Mouse (Mus musculus) heart, adult 2 months (tissue): ENCODE results near the gene Pgpep1l. TPM values are rescaled to one million over a fixed set of nuclear protein-coding genes. Genes with fewer than 3 reads are reported as not detected.

Source experiments
- DNase-seq, 2 experiments: peaks; one replicate each; pipeline ENCODE4 v3.0.0; 2021
- H3K27ac ChIP-seq: fragments of 200-600 bp; 2 replicates; pipeline ENCODE4 v1.8.1; 2022
- H3K27me3 ChIP-seq: fragments of 200-500 bp; 2 replicates; pipeline ENCODE4 v1.6.1; 2012; ENCODE audit warnings: mild to moderate bottlenecking, low read length, inconsistent platforms, mixed read lengths; ENCODE audit not compliant: control insufficient read depth, insufficient read depth
- H3K36me3 ChIP-seq: fragments of 200-500 bp; 2 replicates; pipeline ENCODE4 v1.6.1; 2012; ENCODE audit warnings: low read length, inconsistent platforms; ENCODE audit not compliant: control insufficient read depth, insufficient read depth
- H3K4me1 ChIP-seq: fragments of 200-500 bp; 2 replicates; pipeline ENCODE4 v1.6.1; 2011; ENCODE audit warnings: low read length; ENCODE audit not compliant: control insufficient read depth, insufficient read depth
- H3K4me3 ChIP-seq: fragments of 200-600 bp; 2 replicates; pipeline ENCODE4 v1.8.1; 2022
- H3K79me2 ChIP-seq: fragments of 200-500 bp; replicated peaks from 2 replicates; pipeline ENCODE4 v1.6.1; 2012; ENCODE audit warnings: mild to moderate bottlenecking, inconsistent platforms, low read length, moderate library complexity, mixed read lengths; ENCODE audit not compliant: control insufficient read depth, insufficient read depth
- H3K9ac ChIP-seq: fragments of 200-500 bp; 2 replicates; pipeline ENCODE4 v1.6.1; 2012; ENCODE audit warnings: low read depth, mild to moderate bottlenecking, control low read depth, inconsistent platforms, low read length, mixed read lengths
- CTCF ChIP-seq: fragments of 200-600 bp; IDR thresholded peaks from 2 replicates; pipeline ENCODE4 v1.8.1; 2022; ENCODE audit warnings: antibody characterized with exemption, mild to moderate bottlenecking, moderate library complexity
- EP300 ChIP-seq: fragments of 200-500 bp; IDR thresholded peaks from 2 replicates; pipeline ENCODE4 v1.6.1; 2011; ENCODE audit warnings: low read depth, low read length, control low read depth; ENCODE audit not compliant: insufficient read depth
- POLR2A ChIP-seq: fragments of 200-500 bp; IDR thresholded peaks from 2 replicates; pipeline ENCODE4 v1.6.1; 2011; ENCODE audit warnings: mild to moderate bottlenecking, low read depth, low read length, control low read depth; ENCODE audit not compliant: insufficient read depth
- WGBS: fragments of 180-500 bp; shearing (Covaris S2); methylation state at CpG from one replicate; pipeline ENCODE4 v1.1.7; 2018; 5-methylcytosine and 5-hydroxymethylcytosine counted together
- intact Hi-C: fragments of 180-260 bp; cut with DNase I; formaldehyde crosslinking; loops from one replicate; pipeline ENCODE4 v1.15.1; 2025
- polyA plus RNA-seq: library from polyadenylated mRNA; depleted of rRNA; stranded (reverse); fragments of >200 nt; gene quantifications from 2 replicates; pipeline ENCODE4 v1.2.3, GENCODE M21; 2012
- total RNA-seq, 2 experiments: library from RNA; stranded (reverse); gene quantifications; 2 replicates each; pipeline ENCODE4 v1.2.3; 2021

Pgpep1l gene
- total and polyA plus RNA-seq, 3 experiments: 0.12 TPM; not detected in 2

DNA sequence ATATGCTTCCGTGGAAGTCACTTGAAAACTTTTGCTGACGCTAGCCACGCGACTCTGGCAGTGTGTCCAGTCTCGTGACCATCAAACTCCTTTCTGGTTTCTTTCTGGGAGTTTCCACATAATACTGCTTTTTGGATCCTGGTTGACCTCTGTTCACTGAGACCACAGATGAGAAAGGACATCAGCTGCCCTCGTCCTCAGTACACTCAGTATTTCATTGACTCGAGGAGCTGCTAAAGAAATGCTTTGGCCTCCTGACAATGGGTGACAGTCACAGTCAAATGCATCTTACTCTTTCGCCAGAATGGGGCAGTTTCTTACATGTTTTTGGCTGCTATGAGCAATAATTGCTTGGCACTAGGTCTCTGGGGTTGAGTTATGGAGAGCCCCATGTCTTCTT is 17.8 kb downstream of the Pgpep1l start:
- no peaks in the 10 kb centered on the region for H3K4me1 ChIP-seq
- H3K27ac ChIP-seq: no peak overlapping the region
- TF ChIP-seq EP300 (no peak), CTCF (no peak), POLR2A (no peak)
- DNase-seq: no peak
- 90% methylated on average over 8 of the region's 8 CpGs for WGBS
- H3K9ac ChIP-seq: no peak overlapping the region
- H3K36me3 ChIP-seq: no peaks in the 10 kb centered on the region
- intact Hi-C loops: no loop called here
- no peaks in the 10 kb centered on the region for H3K79me2 ChIP-seq
- H3K27me3 ChIP-seq: no peaks in the 10 kb centered on the region
- no peak overlapping the region for H3K4me3 ChIP-seq

GRCm38 (mm10) chr7:68245681-68246080 is 18.4 kb downstream of the Pgpep1l start:
- Histone ChIP-seq H3K4me3 (no peak overlapping the region), H3K9ac (no peak overlapping the region), H3K79me2 (no peaks in the 10 kb centered on the region), H3K4me1 (no peaks in the 10 kb centered on the region), H3K36me3 (no peaks in the 10 kb centered on the region), H3K27me3 (no peaks in the 10 kb centered on the region), H3K27ac (no peak overlapping the region)
- DNase-seq: no peak
- no peak for TF ChIP-seq POLR2A
- no peak for TF ChIP-seq CTCF
- no peak for TF ChIP-seq EP300
- WGBS: 62% methylated on average over 4 of the region's 4 CpGs
- intact Hi-C loops: no loop called here

DNA sequence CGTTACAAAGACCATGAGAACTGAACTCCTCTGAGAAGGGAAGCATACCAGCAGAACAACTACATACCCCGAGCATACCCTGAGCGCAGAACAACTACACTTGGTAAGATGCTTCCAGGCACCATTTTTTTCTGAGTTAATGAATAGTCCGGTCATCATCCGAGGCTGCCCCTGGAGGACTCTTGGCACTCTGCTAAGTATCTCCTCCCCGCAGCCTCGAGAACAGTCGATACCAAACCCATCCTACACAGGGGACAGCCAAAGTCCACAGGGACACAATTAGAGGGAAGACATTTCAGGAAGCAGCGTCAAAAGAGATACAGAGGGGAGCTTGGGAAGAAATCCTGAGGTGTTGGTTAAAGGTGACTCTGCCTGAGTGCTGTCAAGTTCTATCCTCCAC is 22.8 kb downstream of the Pgpep1l start:
- Histone ChIP-seq H3K27ac (no peak overlapping the region), H3K4me1 (no peaks in the 10 kb centered on the region), H3K27me3 (no peaks in the 10 kb centered on the region), H3K36me3 (no peaks in the 10 kb centered on the region), H3K79me2 (no peaks in the 10 kb centered on the region), H3K4me3 (no peak overlapping the region), H3K9ac (no peak overlapping the region)
- no peak for TF ChIP-seq POLR2A
- TF ChIP-seq CTCF: no peak
- no peak for TF ChIP-seq EP300
- DNase-seq: no peak
- WGBS: 70% methylated on average over 9 of the region's 9 CpGs
- intact Hi-C loops: no loop called here

GRCm38 (mm10) chr7:68239220-68239827 is 24.7 kb downstream of the Pgpep1l start:
- intact Hi-C loops: no loop called here
- Histone ChIP-seq H3K79me2 (no peaks in the 10 kb centered on the region), H3K9ac (no peak overlapping the region), H3K27ac (no peak overlapping the region), H3K4me3 (no peak overlapping the region), H3K27me3 (no peaks in the 10 kb centered on the region), H3K4me1 (no peaks in the 10 kb centered on the region), H3K36me3 (no peaks in the 10 kb centered on the region)
- DNase-seq: no peak
- TF ChIP-seq EP300: no peak
- WGBS: 61% methylated on average over 11 of the region's 11 CpGs

- Histone ChIP-seq H3K9ac (no peak overlapping the region), H3K27ac (no peak overlapping the region), H3K27me3 (no peaks in the 10 kb centered on the region), H3K36me3 (no peaks in the 10 kb centered on the region), H3K4me3 (no peak overlapping the region), H3K79me2 (no peaks in the 10 kb centered on the region), H3K4me1 (0 out of 2 replicates have a peak, but pooled peaks cover 3% of the 10 kb centered on the region)
- intact Hi-C loops: no loop called here
- no peak for DNase-seq
- TF ChIP-seq EP300 (no peak), CTCF (no peak), POLR2A (no peak)
- 81% methylated on average over 8 of the region's 8 CpGs for WGBS
Observed at GRCm38 (mm10) chr7:68236817-68237216, 27.2 kb downstream of the Pgpep1l start.

GRCm38 (mm10) chr7:68233619-68234223 is 30.3 kb downstream of the Pgpep1l start:
- 0 out of 2 replicates have a peak, but pooled peaks cover 3% of the 10 kb centered on the region for H3K4me1 ChIP-seq
- no peaks in the 10 kb centered on the region for H3K79me2 ChIP-seq
- no peak overlapping the region for H3K27ac ChIP-seq
- WGBS: 19% methylated on average over 13 of the region's 13 CpGs
- no peaks in the 10 kb centered on the region for H3K27me3 ChIP-seq
- H3K9ac ChIP-seq: no peak overlapping the region
- TF ChIP-seq CTCF (no peak), EP300 (peak; percentile 83)
- no peaks in the 10 kb centered on the region for H3K36me3 ChIP-seq
- peak; percentile 32 to 47 for DNase-seq
- no peak overlapping the region for H3K4me3 ChIP-seq
- intact Hi-C loops: no loop called here
